Mouse (Mus musculus): ENCODE data around the gene Phf19.

DNA sequence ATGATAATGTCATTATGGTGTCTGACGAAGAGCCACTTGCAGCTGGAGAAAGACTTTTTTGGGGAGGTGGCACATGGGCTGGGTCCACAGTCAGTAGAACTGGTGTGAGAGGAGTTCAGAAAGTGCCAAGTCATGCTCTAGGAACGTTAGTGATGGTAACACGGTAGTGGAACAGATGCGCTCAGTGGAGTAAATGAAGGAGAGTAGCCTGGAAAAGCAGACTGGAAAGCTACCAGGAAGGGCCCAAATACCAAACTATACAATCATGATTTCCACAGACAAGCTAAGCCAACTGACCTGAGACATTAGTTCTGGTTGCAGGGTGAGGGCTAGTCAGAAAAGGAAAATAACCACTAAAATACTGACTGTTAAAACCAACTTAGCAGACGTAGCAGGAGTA is 44.1 kb downstream of the Phf19 start:
- no peak for TF ChIP-seq FLI1 (IDR thresholded peaks at IDR 0.05; ENCODE audit: low read length)
- TF ChIP-seq GATA1 (IDR thresholded peaks at IDR 0.05; ENCODE audit: borderline replicate concordance, low read length) = no peak

Measured in megakaryocyte, embryonic 14.5 days (primary cell).